Mouse (Mus musculus) ovary, adult 18-20 months (tissue): ENCODE data around the gene Ptgfrn.

ENCODE experiments used
- DNase-seq: peaks from one replicate; pipeline ENCODE4 v3.0.0; 2022; ENCODE audit warnings: low spot score, mixed read lengths

Ptgfrn gene

GRCm38 (mm10) chr3:101110043-101110837 is at the start of gene Ptgfrn:
Gene Ptgfrn, minus strand, starts transcription at chr3:101110278.
- DNase-seq = peak; percentile 62

DNA sequence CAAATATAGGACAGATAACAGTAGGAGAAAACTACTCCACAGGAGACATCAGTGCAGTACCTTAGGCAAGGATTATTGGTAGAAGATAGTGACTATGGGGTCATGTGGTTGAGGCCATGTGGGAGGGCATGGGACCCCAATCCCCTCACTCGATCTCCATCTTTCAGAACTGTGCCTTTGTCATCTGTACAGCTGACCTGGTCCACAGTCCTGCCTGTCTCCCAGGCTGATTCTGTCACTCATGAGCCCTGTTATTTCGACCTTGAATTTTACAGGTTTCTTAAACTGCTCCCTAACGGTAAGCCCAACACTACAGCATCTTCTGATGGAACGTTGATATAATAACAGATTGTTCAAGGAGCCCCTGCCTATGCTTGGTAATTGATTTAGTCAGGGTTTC is 49.6 kb upstream of the Ptgfrn start:
- DNase-seq = no peak

- no peak for DNase-seq
Observed at GRCm38 (mm10) chr3:101154067-101154466, 44.0 kb upstream of the Ptgfrn start.

GRCm38 (mm10) chr3:101153341-101153740 is 43.3 kb upstream of the Ptgfrn start:
- no peak for DNase-seq

DNA sequence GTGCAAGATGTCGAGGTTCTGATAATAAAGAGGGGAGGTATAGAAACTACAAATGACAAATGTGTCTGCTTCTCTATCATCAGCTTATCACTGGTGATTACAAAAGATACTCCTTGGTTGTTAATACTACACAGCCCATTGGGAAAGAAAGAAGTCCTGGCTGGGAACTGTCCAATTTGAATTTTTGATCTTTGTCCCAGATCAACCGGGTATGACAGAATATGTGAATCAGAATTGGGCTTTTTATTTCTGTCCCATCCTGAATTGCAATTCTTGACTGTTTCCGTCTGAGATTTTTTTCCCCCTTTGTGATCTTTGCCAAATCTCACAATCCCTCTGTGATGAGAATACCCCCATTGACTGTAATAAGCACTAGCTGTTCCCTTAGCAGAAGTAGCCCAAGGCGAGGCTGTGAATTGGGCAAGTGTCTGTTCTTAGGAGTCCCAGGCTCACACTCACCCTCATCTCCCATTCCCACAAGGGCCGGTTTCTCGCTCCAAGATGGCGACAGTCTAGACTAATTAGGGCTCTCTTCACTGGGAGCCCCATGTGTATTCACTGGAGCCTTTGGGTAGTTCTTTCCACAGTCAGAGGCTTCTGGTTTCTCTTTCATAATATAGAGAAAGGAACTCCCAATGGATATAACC is 36.2 kb upstream of the Ptgfrn start:
- DNase-seq = no peak

DNA sequence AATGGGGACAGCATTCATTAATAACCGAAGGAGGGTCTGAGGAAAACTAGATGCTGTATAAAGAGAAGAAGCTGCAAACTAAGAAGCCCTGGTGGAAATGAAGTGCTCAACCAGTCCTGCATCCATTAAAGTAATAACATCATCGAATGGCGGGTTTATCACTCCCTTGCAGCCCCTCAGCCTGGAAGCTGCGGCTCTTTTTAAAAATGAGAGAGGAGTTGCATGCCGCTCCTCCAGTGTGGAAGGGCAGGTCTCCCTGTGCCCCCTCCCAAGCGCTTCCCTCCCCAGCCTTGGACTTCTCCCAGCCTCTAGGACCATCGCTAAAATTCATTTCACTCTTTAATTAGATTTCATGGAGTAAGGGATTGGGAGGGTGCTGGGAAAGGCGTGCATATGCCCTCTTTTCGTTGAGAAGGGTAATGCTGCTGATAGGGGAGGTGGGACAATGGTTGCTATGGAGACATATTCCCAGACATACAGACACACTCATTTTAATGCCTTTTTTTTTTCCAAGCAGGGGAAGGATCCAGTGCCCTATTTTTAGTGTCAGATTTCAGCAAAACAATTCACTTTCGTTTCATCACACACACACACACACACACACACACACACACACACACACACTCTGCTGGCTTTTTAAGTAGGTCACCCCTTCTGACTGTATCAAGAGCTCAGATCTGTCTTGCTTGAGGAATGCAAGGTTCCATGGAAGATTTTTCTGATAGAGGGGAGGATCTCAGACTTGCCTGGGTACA is 35.4 kb upstream of the Ptgfrn start:
- DNase-seq = no peak

DNA sequence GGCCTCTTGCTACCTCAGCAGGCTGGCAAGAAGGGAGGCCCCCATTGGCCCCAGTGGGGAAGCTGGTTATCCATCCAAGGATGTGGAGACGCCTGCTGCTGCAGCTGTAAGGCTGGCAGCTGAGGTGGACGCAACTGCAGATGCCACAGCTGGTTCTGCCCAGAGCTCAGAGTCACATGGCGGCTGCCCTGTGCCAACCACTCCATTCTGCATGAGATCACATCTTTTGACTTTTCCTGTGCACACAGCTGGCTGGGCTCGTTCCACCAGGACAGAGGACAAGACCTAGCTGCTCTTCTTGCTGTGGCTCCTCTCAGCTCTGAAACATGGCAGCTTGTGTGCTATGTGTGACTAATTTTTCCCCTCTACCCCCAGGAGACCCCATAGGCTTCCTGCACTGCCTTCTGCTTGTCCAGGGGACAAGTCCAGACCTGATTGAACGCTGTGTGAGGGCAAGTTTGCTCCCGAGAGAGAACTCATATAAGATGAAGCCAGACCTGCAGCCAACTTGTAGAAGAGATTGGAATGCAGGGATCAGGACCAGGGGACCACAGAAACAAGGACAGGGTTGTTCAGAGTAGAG is 34.4 kb upstream of the Ptgfrn start:
- no peak for DNase-seq

- no peak for DNase-seq
Observed at GRCm38 (mm10) chr3:101143465-101143864, 33.4 kb upstream of the Ptgfrn start.

- DNase-seq = peak; percentile 16
Observed at GRCm38 (mm10) chr3:101141864-101142263, 31.8 kb upstream of the Ptgfrn start.

DNA sequence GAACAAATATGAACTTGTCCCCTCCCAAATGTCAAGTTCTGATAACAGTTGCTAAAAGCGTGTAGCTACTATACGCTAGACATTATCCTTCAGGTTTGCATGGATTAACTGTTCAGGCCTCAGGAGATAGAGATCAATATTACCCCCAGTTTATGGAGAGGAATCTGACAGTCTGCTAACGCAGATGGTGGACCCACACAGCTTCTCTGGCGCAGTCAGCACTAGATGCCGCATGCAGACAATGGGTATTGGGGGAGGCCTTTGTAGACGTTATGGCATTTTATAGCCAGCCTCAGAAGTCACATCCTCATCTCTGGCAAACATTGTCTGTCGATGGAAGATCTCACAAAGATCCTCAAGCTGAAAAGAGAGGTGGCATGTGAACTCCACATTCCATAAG is 29.9 kb upstream of the Ptgfrn start:
- no peak for DNase-seq

DNA sequence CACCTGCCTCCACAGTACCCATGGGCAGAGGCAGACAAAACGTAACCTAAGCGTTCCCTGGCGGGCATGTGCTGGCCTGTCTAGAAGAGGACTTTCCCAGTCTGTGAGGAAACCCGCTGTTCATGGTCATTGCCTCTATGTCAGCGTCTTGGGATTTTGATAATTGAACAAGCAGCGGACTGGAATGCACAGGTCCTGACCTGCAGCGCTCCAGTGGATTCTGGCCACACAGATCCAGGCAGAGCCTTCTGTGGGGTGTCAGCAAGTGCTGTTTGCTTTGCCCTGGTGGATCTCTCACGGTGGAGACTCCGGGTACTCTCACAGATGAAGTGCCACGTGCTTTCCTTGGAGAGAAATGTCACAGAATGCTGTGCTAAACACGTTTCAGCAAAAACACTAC is 26.4 kb upstream of the Ptgfrn start:
- DNase-seq = no peak

GRCm38 (mm10) chr3:101134861-101135260 is 24.8 kb upstream of the Ptgfrn start:
- DNase-seq = no peak

- no peak for DNase-seq
Observed at GRCm38 (mm10) chr3:101132981-101133380, 22.9 kb upstream of the Ptgfrn start.

GRCm38 (mm10) chr3:101131772-101132171 is 21.7 kb upstream of the Ptgfrn start:
- no peak for DNase-seq

DNA sequence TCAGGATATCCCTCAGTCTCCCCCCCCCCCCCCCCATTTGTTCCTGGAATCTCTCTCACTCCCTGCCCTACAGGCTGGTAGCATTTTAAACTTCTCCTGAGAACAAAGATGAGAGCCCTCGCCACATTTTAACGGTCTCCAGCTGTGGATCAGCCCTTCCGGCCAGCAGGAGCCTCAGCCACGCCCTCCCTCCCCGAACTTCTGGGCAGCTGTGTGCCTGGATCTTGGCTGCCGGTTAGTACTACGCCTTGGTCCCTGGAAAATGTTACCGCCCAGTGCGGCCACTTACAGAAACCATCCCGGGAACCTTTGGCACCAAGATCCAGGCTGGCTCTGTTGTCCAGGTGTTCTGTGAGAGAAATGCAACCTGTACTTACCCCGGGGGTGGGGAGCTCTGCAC is 20.4 kb upstream of the Ptgfrn start:
- peak; percentile 34 for DNase-seq

DNA sequence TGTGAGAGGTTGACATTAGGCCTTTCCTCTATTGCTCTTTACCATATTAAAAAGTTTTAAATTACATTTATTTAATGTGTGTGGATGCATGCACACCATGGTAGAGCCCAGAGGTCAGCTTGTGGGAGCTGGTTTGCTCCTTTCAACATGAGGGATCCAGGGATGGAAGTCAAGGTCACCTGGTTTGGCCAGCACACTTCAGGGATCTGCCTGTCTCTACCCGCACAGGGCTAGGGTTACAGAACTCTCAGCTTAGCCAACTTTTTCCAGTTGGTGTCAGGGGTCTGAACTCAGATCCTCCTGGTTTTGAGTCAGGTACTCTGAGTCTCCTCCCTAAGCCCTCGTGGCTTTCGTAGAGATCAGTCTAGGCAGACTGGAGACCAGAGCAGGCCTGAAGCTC is 19.5 kb upstream of the Ptgfrn start:
- DNase-seq = no peak

GRCm38 (mm10) chr3:101129090-101129489 is 19.0 kb upstream of the Ptgfrn start:
- DNase-seq = no peak

DNA sequence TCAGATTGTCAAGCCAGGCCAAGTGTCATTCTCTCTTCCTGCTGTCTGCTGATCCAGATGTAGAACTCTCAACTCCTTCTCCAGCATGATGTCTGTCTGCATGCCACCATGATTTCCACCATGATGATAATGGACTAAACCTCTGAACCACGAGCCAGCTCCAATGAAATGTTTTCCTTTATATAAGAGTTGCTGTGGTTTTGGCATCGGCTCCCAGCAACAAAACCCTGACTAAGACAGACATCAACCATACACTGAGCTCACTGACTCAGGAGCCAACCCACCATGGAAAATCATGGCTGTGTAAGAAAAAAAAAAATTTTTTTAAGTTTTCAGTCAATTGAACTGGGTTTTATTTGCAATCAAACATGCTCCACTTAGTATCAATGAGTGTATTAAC is 17.7 kb upstream of the Ptgfrn start:
- no peak for DNase-seq

DNA sequence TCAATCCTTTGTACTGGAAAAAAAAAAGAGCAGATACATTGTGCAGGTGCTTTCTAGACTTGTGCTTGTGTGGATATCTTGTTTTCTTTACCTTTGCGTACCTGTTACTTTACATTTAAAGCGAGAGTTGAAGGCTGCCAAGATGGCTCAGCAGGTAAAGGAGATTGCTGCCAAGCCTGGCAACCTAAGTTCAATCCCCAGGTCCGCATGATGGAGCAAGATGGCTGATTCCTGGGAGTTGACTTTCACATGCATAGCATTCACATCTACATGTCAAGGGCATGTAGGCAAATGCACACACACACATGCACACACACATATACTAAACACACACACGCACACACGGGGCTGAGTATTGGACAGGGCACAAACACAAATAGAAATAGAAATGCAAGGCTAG is 14.6 kb upstream of the Ptgfrn start:
- DNase-seq = no peak

DNA sequence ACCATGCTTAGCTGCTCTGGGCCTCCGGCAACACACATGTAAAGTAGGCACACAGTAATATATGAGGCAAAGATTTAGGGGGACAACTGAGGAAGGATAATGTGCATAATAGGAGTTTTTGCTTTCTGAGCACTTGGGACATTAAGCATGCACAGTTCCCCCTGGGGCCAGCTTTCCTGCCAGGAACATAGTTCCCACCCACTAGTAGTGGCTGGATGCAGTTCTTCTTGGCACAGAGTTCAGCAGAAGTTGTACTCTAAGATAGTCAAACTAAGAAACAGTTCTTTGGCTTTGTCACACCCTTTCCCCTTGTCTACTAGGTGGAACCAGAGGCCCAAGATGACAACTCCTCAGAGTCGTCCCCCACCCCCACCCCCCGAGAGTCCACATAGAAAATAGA is 12.4 kb upstream of the Ptgfrn start:
- DNase-seq = no peak

DNA sequence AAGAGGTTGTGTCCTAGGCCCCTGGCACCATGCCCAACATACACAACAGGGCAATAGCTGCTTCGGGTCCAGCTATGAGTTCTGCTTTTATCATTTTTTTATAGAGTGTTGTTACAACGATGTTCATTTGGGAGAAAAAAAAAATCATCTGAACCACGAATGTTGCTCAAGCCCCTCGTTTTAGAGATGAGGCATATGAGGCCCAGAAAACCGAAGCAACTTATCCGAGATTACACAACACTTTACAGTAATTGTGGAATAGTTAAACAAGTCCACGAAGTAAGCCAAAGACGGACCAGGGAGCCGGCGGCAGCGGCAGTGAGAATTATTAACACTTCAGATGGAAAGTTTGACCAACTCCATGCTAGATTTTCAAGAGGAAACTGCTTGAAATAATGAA is 7.7 kb upstream of the Ptgfrn start:
- no peak for DNase-seq

- no peak for DNase-seq
Observed at GRCm38 (mm10) chr3:101117386-101117749, 7.3 kb upstream of the Ptgfrn start.
